Mouse (Mus musculus): ENCODE results near the gene Tcte2.

DNA sequence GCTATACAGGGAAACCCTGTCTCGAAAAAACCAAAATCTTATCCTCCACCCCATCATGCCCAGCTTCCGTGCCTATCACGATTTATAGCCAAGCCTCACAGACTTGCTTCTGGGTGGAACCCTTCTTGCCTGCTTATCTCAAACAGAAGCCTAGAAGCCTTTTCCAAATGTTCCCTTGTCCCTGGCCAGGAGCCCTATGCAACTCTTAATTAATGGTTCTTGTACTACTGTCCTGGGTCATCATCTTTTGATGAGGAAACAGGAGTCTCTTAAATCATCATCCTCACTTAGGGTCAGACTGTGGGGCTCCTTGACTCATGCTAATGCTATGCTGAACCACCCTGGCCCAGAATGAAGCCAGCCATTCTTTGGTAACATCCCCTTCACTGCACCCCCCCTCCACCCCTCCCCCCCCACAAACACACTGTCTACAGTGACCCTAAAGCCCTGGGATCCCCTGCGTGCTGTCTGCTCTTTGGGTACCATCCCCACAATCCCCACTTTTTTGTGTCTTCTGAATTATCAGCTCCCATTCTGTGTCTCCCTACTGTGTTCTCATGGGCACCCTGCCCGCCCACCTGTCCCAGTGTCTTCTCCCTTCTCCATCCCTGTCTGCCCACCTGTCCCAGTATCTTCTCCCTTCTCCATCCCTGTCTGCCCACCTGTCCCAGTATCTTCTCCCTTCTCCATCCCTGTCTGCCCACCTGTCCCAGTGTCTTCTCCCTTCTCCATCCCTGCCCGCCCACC is 30.5 kb downstream of the Tcte2 start:
- no peak for TF ChIP-seq CTCF (IDR thresholded peaks at IDR 0.05; ENCODE audit: insufficient read depth, low read length)
- no peak for TF ChIP-seq POLR2A (IDR thresholded peaks at IDR 0.05; ENCODE audit: borderline replicate concordance, extremely low read depth, low read depth, low read length)

Data from lung, adult 2 months (tissue).